Mouse (Mus musculus) forebrain, embryonic 13.5 days (tissue): ENCODE results near the gene 2310057J18Rik. TPM values are rescaled to one million over a fixed set of nuclear protein-coding genes. Genes with fewer than 3 reads are reported as not detected.
A peak's percentile ranks its signal among the peaks of the same experiment; 100 is the strongest.
"Not testable (repeated sequence)": the region's sequence is repeated elsewhere in the genome, so short reads cannot be mapped to it uniquely, and the experiment has no call there.

Experiments
- ATAC-seq: fragments of 200-750 bp; cut with Nextera tagmentation; 2 replicates; pipeline ENCODE4 v1.8.0; 2017
- H3K27ac ChIP-seq: fragments of 300-500 bp; sonication (generic); 2 replicates; pipeline ENCODE4 v1.5.1; 2015; ENCODE audit warnings: inconsistent platforms, mild to moderate bottlenecking, moderate library complexity
- H3K27me3 ChIP-seq: fragments of 300-500 bp; sonication (generic); 2 replicates; pipeline ENCODE4 v1.6.1; 2015; ENCODE audit warnings: mild to moderate bottlenecking, inconsistent platforms
- H3K36me3 ChIP-seq: fragments of 300-500 bp; sonication (generic); 2 replicates; pipeline ENCODE4 v1.6.1; 2015; ENCODE audit warnings: mild to moderate bottlenecking, inconsistent platforms; ENCODE audit not compliant: poor library complexity, severe bottlenecking
- H3K4me1 ChIP-seq: fragments of 300-500 bp; sonication (generic); 2 replicates; pipeline ENCODE4 v1.6.1; 2015; ENCODE audit warnings: inconsistent platforms
- H3K4me2 ChIP-seq: fragments of 300-500 bp; sonication (generic); 2 replicates; pipeline ENCODE4 v1.6.1; 2015; ENCODE audit warnings: inconsistent platforms, mild to moderate bottlenecking, moderate library complexity
- H3K4me3 ChIP-seq: fragments of 300-500 bp; sonication (generic); 2 replicates; pipeline ENCODE4 v1.5.1; 2015; ENCODE audit warnings: mild to moderate bottlenecking, inconsistent platforms
- H3K9ac ChIP-seq: fragments of 300-500 bp; sonication (generic); 2 replicates; pipeline ENCODE4 v1.6.1; 2015; ENCODE audit warnings: mild to moderate bottlenecking, inconsistent platforms
- H3K9me3 ChIP-seq: fragments of 300-500 bp; sonication (generic); replicated peaks from 2 replicates; pipeline ENCODE4 v1.6.1; 2016; ENCODE audit warnings: inconsistent platforms
- whole genome bisulfite sequencing: fragments of 180-500 bp; shearing (Covaris S2); methylation state at CpG from one replicate; pipeline ENCODE4 v1.1.7; 2015; 5-methylcytosine and 5-hydroxymethylcytosine counted together
- polyA plus RNA-seq: library from polyadenylated mRNA; unstranded; fragments of >200 nt; fragmentation: Nextera tagmentation; extraction: Ambion mirVana; gene quantifications from 2 replicates; pipeline ENCODE4 v1.2.1, GENCODE M21; 2015

The 2310057J18Rik gene
- polyA plus RNA-seq, result not detected in 2 replicates

DNA sequence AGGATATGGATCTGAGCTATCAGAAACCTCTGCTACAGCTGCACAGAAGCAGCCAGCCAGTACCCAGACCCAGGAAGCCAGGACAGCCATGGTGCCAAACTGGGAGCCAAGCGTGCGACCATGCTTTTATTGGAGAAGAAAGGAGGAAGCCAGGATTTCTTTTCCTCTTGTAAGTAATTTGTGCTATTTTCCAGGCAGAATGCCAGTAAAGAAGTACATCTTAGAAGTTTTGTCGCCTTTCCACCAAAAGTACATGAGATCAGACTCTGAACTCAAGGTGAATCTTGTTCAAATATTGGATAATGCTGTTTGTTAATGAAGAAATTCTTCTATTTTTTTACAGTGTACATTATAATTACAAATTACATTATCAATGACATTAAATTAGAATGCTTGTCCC, at the start of gene 2310057J18Rik:
Gene 2310057J18Rik, minus strand, starts transcription at position 101 of the 400 bp plus-strand sequence.
- Histone ChIP-seq H3K9ac (no peak within 1 kb of the TSS), H3K27me3 (no peaks in the 10 kb centered on the region), H3K4me1 (no peaks in the 10 kb centered on the region), H3K36me3 (no peaks in the 10 kb centered on the region), H3K27ac (no peak within 1 kb of the TSS), H3K4me2 (no peak within 1 kb of the TSS), H3K9me3 (no peaks in the 10 kb centered on the region), H3K4me3 (no peak within 1 kb of the TSS)
- no peak for ATAC-seq
- 88% methylated on average over 3 of the region's 3 CpGs for WGBS

DNA sequence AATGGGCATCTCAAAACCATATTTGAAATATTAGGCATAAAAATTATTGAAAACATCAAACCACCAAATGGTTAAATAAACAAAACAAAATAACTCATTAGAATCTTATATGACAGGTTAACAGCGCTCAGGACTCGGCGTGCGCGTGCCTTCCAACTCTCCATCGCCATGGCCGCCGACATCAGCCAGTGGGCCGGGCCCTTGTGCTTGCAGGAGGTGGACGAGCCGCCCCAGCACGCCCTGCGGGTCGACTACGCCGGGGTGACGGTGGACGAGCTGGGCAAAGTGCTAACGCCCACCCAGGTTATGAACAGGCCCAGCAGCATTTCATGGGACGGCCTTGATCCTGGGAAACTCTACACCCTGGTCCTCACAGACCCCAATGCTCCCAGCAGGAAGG, 43.9 kb upstream of the 2310057J18Rik start:
- not testable (repeated sequence) for H3K27ac ChIP-seq, H3K4me2 ChIP-seq, H3K9ac ChIP-seq, H3K9me3 ChIP-seq, H3K27me3 ChIP-seq, H3K4me3 ChIP-seq, H3K4me1 ChIP-seq, H3K36me3 ChIP-seq
- peak; percentile 43; the same call in 1 of the 2 replicates for ATAC-seq
- WGBS, result 94% methylated on average over 11 of the region's 20 CpGs

GRCm38 (mm10) chr10:29019496-29020270, 33.6 kb upstream of the 2310057J18Rik start:
- WGBS, result 52% methylated on average over 7 of the region's 7 CpGs
- Histone ChIP-seq H3K27ac (no peak overlapping the region), H3K36me3 (no peaks in the 10 kb centered on the region), H3K9me3 (no peaks in the 10 kb centered on the region), H3K27me3 (no peaks in the 10 kb centered on the region), H3K4me3 (no peak overlapping the region), H3K9ac (no peak overlapping the region), H3K4me2 (no peak overlapping the region), H3K4me1 (no peaks in the 10 kb centered on the region)
- no peak for ATAC-seq

GRCm38 (mm10) chr10:28997776-28998175, 11.7 kb upstream of the 2310057J18Rik start:
- Histone ChIP-seq H3K9me3 (no peaks in the 10 kb centered on the region), H3K27ac (no peak overlapping the region), H3K36me3 (no peaks in the 10 kb centered on the region), H3K4me1 (no peaks in the 10 kb centered on the region), H3K27me3 (no peaks in the 10 kb centered on the region), H3K4me2 (no peak overlapping the region), H3K4me3 (no peak overlapping the region), H3K9ac (no peak overlapping the region)
- no peak for ATAC-seq

- Histone ChIP-seq H3K4me2 (no peak overlapping the region), H3K9ac (no peak overlapping the region), H3K36me3 (no peaks in the 10 kb centered on the region), H3K27ac (no peak overlapping the region), H3K4me3 (no peak overlapping the region), H3K9me3 (no peaks in the 10 kb centered on the region), H3K4me1 (no peaks in the 10 kb centered on the region), H3K27me3 (no peaks in the 10 kb centered on the region)
- WGBS, result 86% methylated on average over 2 of the region's 2 CpGs
- no peak for ATAC-seq
These were observed 2.9 kb upstream of the 2310057J18Rik start for GRCm38 (mm10) chr10:28988990-28989389.

DNA sequence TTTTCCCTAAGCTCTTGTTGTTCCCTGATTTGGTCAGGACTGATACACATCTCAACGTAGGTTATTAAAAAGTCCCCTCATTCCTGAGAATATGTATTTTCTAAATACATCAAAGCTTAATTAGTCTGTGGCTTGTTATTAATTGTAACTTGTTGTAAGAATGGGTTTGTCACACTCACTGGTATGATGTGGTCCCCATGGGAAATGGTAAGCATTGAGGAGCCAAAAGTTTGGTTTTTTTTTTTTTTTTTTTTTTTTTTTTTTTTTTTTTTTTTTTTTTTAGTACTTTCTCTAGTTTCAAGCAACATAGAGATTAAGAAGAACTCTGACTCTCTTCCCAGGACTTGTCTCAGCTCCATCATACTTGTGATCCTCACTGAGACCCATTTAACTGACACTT, 17.9 kb downstream of the 2310057J18Rik start:
- no peaks in the 10 kb centered on the region for H3K27me3 ChIP-seq
- H3K9ac ChIP-seq, result no peak overlapping the region
- no peaks in the 10 kb centered on the region for H3K4me1 ChIP-seq
- no peak overlapping the region for H3K4me3 ChIP-seq
- 77% methylated on average over 1 of the region's 1 CpGs for WGBS
- H3K9me3 ChIP-seq, result no peaks in the 10 kb centered on the region
- H3K36me3 ChIP-seq, result no peaks in the 10 kb centered on the region
- no peak overlapping the region for H3K27ac ChIP-seq
- ATAC-seq, result no peak
- no peak overlapping the region for H3K4me2 ChIP-seq

- Histone ChIP-seq H3K27me3 (no peaks in the 10 kb centered on the region), H3K9ac (no peak overlapping the region), H3K4me1 (no peaks in the 10 kb centered on the region), H3K27ac (no peak overlapping the region), H3K9me3 (no peaks in the 10 kb centered on the region), H3K36me3 (no peaks in the 10 kb centered on the region), H3K4me2 (no peak overlapping the region), H3K4me3 (no peak overlapping the region)
- peak; percentile 80 for ATAC-seq
- 48% methylated on average over 4 of the region's 4 CpGs for WGBS
These were observed 31.0 kb downstream of the 2310057J18Rik start for GRCm38 (mm10) chr10:28955138-28955537.

- 74% methylated on average over 4 of the region's 4 CpGs for WGBS
- Histone ChIP-seq H3K4me1 (no peaks in the 10 kb centered on the region), H3K36me3 (no peaks in the 10 kb centered on the region), H3K9ac (no peak overlapping the region), H3K9me3 (no peaks in the 10 kb centered on the region), H3K4me3 (no peak overlapping the region), H3K27me3 (no peaks in the 10 kb centered on the region), H3K27ac (no peak overlapping the region), H3K4me2 (no peak overlapping the region)
- no peak for ATAC-seq
These were observed 31.6 kb downstream of the 2310057J18Rik start for GRCm38 (mm10) chr10:28954515-28954914.

Other genes starting within 250 kb of the 2310057J18Rik start
- gene Soga3, start 157.5 kb upstream of the 2310057J18Rik start, polyA plus RNA-seq, result 60.4 and 65.3 TPM in 2 replicates
- gene Gm49353, start 212.7 kb upstream of the 2310057J18Rik start, polyA plus RNA-seq, result 13.0 and 19.1 TPM in 2 replicates
- gene 9330159F19Rik, start 225.3 kb upstream of the 2310057J18Rik start, polyA plus RNA-seq, result 22.8 and 23.1 TPM in 2 replicates